Mouse (Mus musculus) kidney, postnatal 0 days (tissue): ENCODE measurements at regions not wholly inside any gene's neighbourhood (a gene's known extent, or its start where the extent isn't known, plus 50 kb on each side); places are given as distances from the start of the nearest gene placed in this dataset.
A peak's percentile ranks its signal among the peaks of the same experiment; 100 is the strongest.

Source experiments
- ATAC-seq: fragments of 200-750 bp; cut with Nextera tagmentation; replicated peaks from 2 replicates; pipeline ENCODE4 v1.8.0; 2017; ENCODE audit warnings: low read depth, moderate number of reproducible peaks, moderate TSS enrichment, moderate library complexity; ENCODE audit not compliant: low FRiP score
- DNase-seq: peaks from one replicate; pipeline ENCODE4 v3.0.0-alpha.2; 2016; ENCODE audit warnings: low spot score
- H3K27ac ChIP-seq: fragments of 300-500 bp; sonication (generic); 2 replicates; pipeline ENCODE4 v1.5.1; 2014; ENCODE audit warnings: mild to moderate bottlenecking
- H3K27me3 ChIP-seq: fragments of 300-500 bp; sonication (generic); 2 replicates; pipeline ENCODE4 v1.6.1; 2014; ENCODE audit warnings: low read length, mixed read lengths; ENCODE audit not compliant: insufficient read depth
- H3K36me3 ChIP-seq: fragments of 300-500 bp; sonication (generic); 2 replicates; pipeline ENCODE4 v1.6.1; 2014; ENCODE audit warnings: low read length, mixed read lengths; ENCODE audit not compliant: insufficient read depth
- H3K4me1 ChIP-seq: fragments of 300-500 bp; sonication (generic); replicated peaks from 2 replicates; pipeline ENCODE4 v1.6.1; 2014; ENCODE audit warnings: antibody characterized with exemption, low read length, mixed read lengths; ENCODE audit not compliant: insufficient read depth
- H3K4me2 ChIP-seq: fragments of 300-500 bp; sonication (generic); 2 replicates; pipeline ENCODE4 v1.6.1; 2014; ENCODE audit warnings: mild to moderate bottlenecking, low read length, moderate library complexity, mixed read lengths
- H3K4me3 ChIP-seq: fragments of 300-500 bp; sonication (generic); replicated peaks from 2 replicates; pipeline ENCODE4 v1.5.1; 2014; ENCODE audit warnings: low read depth, low read length
- H3K9ac ChIP-seq: fragments of 300-500 bp; sonication (generic); 2 replicates; pipeline ENCODE4 v1.6.1; 2014; ENCODE audit warnings: low read depth, low read length
- H3K9me3 ChIP-seq: fragments of 300-500 bp; sonication (generic); replicated peaks from 2 replicates; pipeline ENCODE4 v1.6.1; 2016; ENCODE audit warnings: low read length, inconsistent platforms, mixed read lengths
- CTCF ChIP-seq: IDR thresholded peaks from 2 replicates; pipeline ENCODE4 v1.5.1; 2016; ENCODE audit warnings: antibody characterized with exemption, low read depth, mild to moderate bottlenecking, moderate library complexity
- WGBS: fragments of 180-500 bp; shearing (Covaris S2); extraction: QIAGEN DNeasy Blood & Tissue Kit; methylation state at CpG from one replicate; pipeline ENCODE4 v1.1.7; 2014; 5-methylcytosine and 5-hydroxymethylcytosine counted together

- Histone ChIP-seq H3K9ac (no peak overlapping the region), H3K36me3 (no peaks in the 10 kb centered on the region), H3K4me3 (no peak overlapping the region), H3K4me1 (no peaks in the 10 kb centered on the region), H3K4me2 (no peak overlapping the region), H3K27me3 (no peaks in the 10 kb centered on the region), H3K27ac (no peak overlapping the region), H3K9me3 (no peaks in the 10 kb centered on the region)
- DNase-seq (peak; percentile 62), ATAC-seq (peak; percentile 73; the same call in 1 of the 2 replicates)
- WGBS = 36% methylated on average over 4 of the region's 4 CpGs
- TF ChIP-seq CTCF = no peak
These were observed 565.7 kb upstream of the Vstm2b start for GRCm38 (mm10) chr7:40332455-40332854.

GRCm38 (mm10) chr7:40352306-40352705, 545.8 kb upstream of the Vstm2b start:
- H3K9me3 ChIP-seq = no peaks in the 10 kb centered on the region
- WGBS = 58% methylated on average over 4 of the region's 4 CpGs
- no peak overlapping the region for H3K4me2 ChIP-seq

GRCm38 (mm10) chr7:40362719-40363118, 535.4 kb upstream of the Vstm2b start:
- TF ChIP-seq CTCF = no peak
- no peak overlapping the region for H3K4me2 ChIP-seq
- H3K27me3 ChIP-seq = no peaks in the 10 kb centered on the region
- no peak for DNase-seq
- no peaks in the 10 kb centered on the region for H3K9me3 ChIP-seq
- no peak overlapping the region for H3K9ac ChIP-seq
- H3K4me3 ChIP-seq = no peak overlapping the region
- H3K36me3 ChIP-seq = no peaks in the 10 kb centered on the region
- H3K4me1 ChIP-seq = no peaks in the 10 kb centered on the region
- H3K27ac ChIP-seq = no peak overlapping the region
- no peak for ATAC-seq
- 18% methylated on average over 2 of the region's 2 CpGs for WGBS

More at GRCm38 (mm10) chr7:40352306-40352705, 545.8 kb upstream of the Vstm2b start:
- Histone ChIP-seq H3K27me3 (no peaks in the 10 kb centered on the region), H3K36me3 (no peaks in the 10 kb centered on the region), H3K9ac (no peak overlapping the region), H3K27ac (no peak overlapping the region), H3K4me1 (no peaks in the 10 kb centered on the region), H3K4me3 (no peak overlapping the region)
- no peak for TF ChIP-seq CTCF
- ATAC-seq = no peak
- no peak for DNase-seq

GRCm38 (mm10) chr7:40372713-40373112, 525.4 kb upstream of the Vstm2b start:
- Histone ChIP-seq H3K4me2 (no peak overlapping the region), H3K4me3 (no peak overlapping the region), H3K4me1 (no peaks in the 10 kb centered on the region), H3K27ac (no peak overlapping the region), H3K9me3 (no peaks in the 10 kb centered on the region), H3K36me3 (no peaks in the 10 kb centered on the region), H3K9ac (no peak overlapping the region), H3K27me3 (no peaks in the 10 kb centered on the region)
- ATAC-seq (no peak), DNase-seq (no peak)
- no peak for TF ChIP-seq CTCF
- WGBS = 86% methylated on average over 2 of the region's 2 CpGs

- no peaks in the 10 kb centered on the region for H3K9me3 ChIP-seq
- H3K4me3 ChIP-seq = no peak overlapping the region
- 97% methylated on average over 1 of the region's 1 CpGs for WGBS
- no peak overlapping the region for H3K4me2 ChIP-seq
- no peak for TF ChIP-seq CTCF
- no peaks in the 10 kb centered on the region for H3K36me3 ChIP-seq
- H3K27ac ChIP-seq = no peak overlapping the region
- no peak overlapping the region for H3K9ac ChIP-seq
- no peak for DNase-seq
- no peaks in the 10 kb centered on the region for H3K4me1 ChIP-seq
- ATAC-seq = no peak
- H3K27me3 ChIP-seq = no peaks in the 10 kb centered on the region
These were observed 520.3 kb upstream of the Vstm2b start for GRCm38 (mm10) chr7:40377839-40378238.

- H3K36me3 ChIP-seq = no peaks in the 10 kb centered on the region
- H3K4me2 ChIP-seq = no peak overlapping the region
- TF ChIP-seq CTCF = no peak
- H3K4me1 ChIP-seq = no peaks in the 10 kb centered on the region
- 90% methylated on average over 3 of the region's 3 CpGs for WGBS
- H3K27me3 ChIP-seq = no peaks in the 10 kb centered on the region
- H3K9me3 ChIP-seq = no peaks in the 10 kb centered on the region
- no peak overlapping the region for H3K9ac ChIP-seq
- ATAC-seq (no peak), DNase-seq (no peak)
- H3K4me3 ChIP-seq = no peak overlapping the region
- no peak overlapping the region for H3K27ac ChIP-seq
These were observed 516.9 kb upstream of the Vstm2b start for GRCm38 (mm10) chr7:40381244-40381643.

GRCm38 (mm10) chr7:40388152-40388551, 510.0 kb upstream of the Vstm2b start:
- ATAC-seq (no peak), DNase-seq (no peak)
- H3K4me3 ChIP-seq = no peak overlapping the region
- no peaks in the 10 kb centered on the region for H3K27me3 ChIP-seq
- no peak overlapping the region for H3K9ac ChIP-seq
- H3K9me3 ChIP-seq = no peaks in the 10 kb centered on the region
- TF ChIP-seq CTCF = no peak
- H3K4me1 ChIP-seq = no peaks in the 10 kb centered on the region
- WGBS = 86% methylated on average over 5 of the region's 5 CpGs
- no peak overlapping the region for H3K27ac ChIP-seq
- no peak overlapping the region for H3K4me2 ChIP-seq
- no peaks in the 10 kb centered on the region for H3K36me3 ChIP-seq
